Mouse (Mus musculus) limb, embryonic 15.5 days (tissue): ENCODE results near the gene Rap1a. TPM values are rescaled to one million over a fixed set of nuclear protein-coding genes. Genes with fewer than 3 reads are reported as not detected.

ENCODE experiments used
- ATAC-seq: fragments of 200-750 bp; cut with Nextera tagmentation; 2 replicates; pipeline ENCODE4 v1.8.0; 2017; ENCODE audit warnings: low read depth, moderate TSS enrichment; ENCODE audit not compliant: insufficient number of reproducible peaks, low FRiP score, low TSS enrichment
- H3K27ac ChIP-seq: fragments of 300-500 bp; sonication (generic); 2 replicates; pipeline ENCODE4 v1.5.1; 2015; ENCODE audit warnings: moderate library complexity, mild to moderate bottlenecking, inconsistent platforms
- H3K27me3 ChIP-seq: fragments of 300-500 bp; sonication (generic); 2 replicates; pipeline ENCODE4 v1.6.1; 2015; ENCODE audit warnings: inconsistent platforms
- H3K36me3 ChIP-seq: fragments of 300-500 bp; sonication (generic); 2 replicates; pipeline ENCODE4 v1.6.1; 2015; ENCODE audit warnings: inconsistent platforms
- H3K4me1 ChIP-seq: fragments of 300-500 bp; sonication (generic); 2 replicates; pipeline ENCODE4 v1.6.1; 2015; ENCODE audit warnings: inconsistent platforms
- H3K4me2 ChIP-seq: fragments of 300-500 bp; sonication (generic); 2 replicates; pipeline ENCODE4 v1.6.1; 2015; ENCODE audit warnings: mild to moderate bottlenecking, inconsistent platforms
- H3K4me3 ChIP-seq: fragments of 300-500 bp; sonication (generic); 2 replicates; pipeline ENCODE4 v1.5.1; 2015; ENCODE audit warnings: mild to moderate bottlenecking, inconsistent platforms
- H3K9ac ChIP-seq: fragments of 300-500 bp; sonication (generic); 2 replicates; pipeline ENCODE4 v1.6.1; 2015; ENCODE audit warnings: inconsistent platforms
- H3K9me3 ChIP-seq: fragments of 300-500 bp; sonication (generic); 2 replicates; pipeline ENCODE4 v1.6.1; 2016; ENCODE audit warnings: inconsistent platforms
- WGBS: fragments of 180-500 bp; shearing (Covaris S2); methylation state at CpG from one replicate; pipeline ENCODE4 v1.1.7; 2015; 5-methylcytosine and 5-hydroxymethylcytosine counted together
- polyA plus RNA-seq: library from polyadenylated mRNA; unstranded; fragments of >200 nt; fragmentation: Nextera tagmentation; extraction: Ambion mirVana; gene quantifications from 2 replicates; pipeline ENCODE4 v1.2.1, GENCODE M21; 2015

The Rap1a gene
- 100 and 106 TPM in 2 replicates for polyA plus RNA-seq

- Histone ChIP-seq H3K9ac (peak within 1 kb of the TSS; percentile 87), H3K4me2 (peak within 1 kb of the TSS; percentile 70), H3K9me3 (no peaks in the 10 kb centered on the region), H3K36me3 (no peaks in the 10 kb centered on the region), H3K4me3 (peak within 1 kb of the TSS; percentile 91), H3K27ac (peak within 1 kb of the TSS; percentile 89), H3K27me3 (no peaks in the 10 kb centered on the region), H3K4me1 (peaks cover 18% of the 10 kb centered on the region)
- WGBS = 20% methylated on average over 41 of the region's 50 CpGs
- peak; percentile 82 for ATAC-seq
Observed at GRCm38 (mm10) chr3:105801191-105802166, at the start of gene Rap1a. Rap1a (minus strand) TSS chr3:105801336.

- H3K9me3 ChIP-seq = no peaks in the 10 kb centered on the region
- H3K4me2 ChIP-seq = no peak overlapping the region
- ATAC-seq = no peak
- H3K4me3 ChIP-seq = no peak overlapping the region
- H3K27ac ChIP-seq = no peak overlapping the region
- H3K27me3 ChIP-seq = no peaks in the 10 kb centered on the region
- WGBS = 56% methylated on average over 7 of the region's 7 CpGs
- peaks cover 6% of the 10 kb centered on the region for H3K4me1 ChIP-seq
- H3K36me3 ChIP-seq = no peaks in the 10 kb centered on the region
- no peak overlapping the region for H3K9ac ChIP-seq
Observed at GRCm38 (mm10) chr3:105846294-105847069, 45.3 kb upstream of the Rap1a start.

GRCm38 (mm10) chr3:105839836-105840235 lies 38.7 kb upstream of the Rap1a start:
- Histone ChIP-seq H3K27ac (no peak overlapping the region), H3K36me3 (no peaks in the 10 kb centered on the region), H3K27me3 (no peaks in the 10 kb centered on the region), H3K4me2 (no peak overlapping the region), H3K4me3 (no peak overlapping the region), H3K9me3 (no peaks in the 10 kb centered on the region), H3K4me1 (no peaks in the 10 kb centered on the region), H3K9ac (no peak overlapping the region)
- ATAC-seq = no peak
- WGBS = 80% methylated on average over 4 of the region's 4 CpGs

- Histone ChIP-seq H3K9ac (no peak overlapping the region), H3K4me3 (no peak overlapping the region), H3K36me3 (no peaks in the 10 kb centered on the region), H3K27ac (no peak overlapping the region), H3K4me2 (no peak overlapping the region), H3K27me3 (no peaks in the 10 kb centered on the region), H3K4me1 (no peaks in the 10 kb centered on the region), H3K9me3 (no peaks in the 10 kb centered on the region)
- WGBS = 81% methylated on average over 3 of the region's 3 CpGs
- no peak for ATAC-seq
Observed at GRCm38 (mm10) chr3:105838655-105839054, 37.5 kb upstream of the Rap1a start.

- 80% methylated on average over 3 of the region's 3 CpGs for WGBS
- H3K27ac ChIP-seq = no peak overlapping the region
- no peaks in the 10 kb centered on the region for H3K36me3 ChIP-seq
- no peak overlapping the region for H3K4me3 ChIP-seq
- no peaks in the 10 kb centered on the region for H3K9me3 ChIP-seq
- H3K27me3 ChIP-seq = no peaks in the 10 kb centered on the region
- no peak overlapping the region for H3K4me2 ChIP-seq
- H3K4me1 ChIP-seq = no peaks in the 10 kb centered on the region
- H3K9ac ChIP-seq = no peak overlapping the region
- no peak for ATAC-seq
Observed at GRCm38 (mm10) chr3:105836883-105837282, 35.7 kb upstream of the Rap1a start.

GRCm38 (mm10) chr3:105835875-105836274 lies 34.7 kb upstream of the Rap1a start:
- H3K9me3 ChIP-seq = no peaks in the 10 kb centered on the region
- whole genome bisulfite sequencing = 78% methylated on average over 3 of the region's 3 CpGs
- H3K4me3 ChIP-seq = no peak overlapping the region
- no peaks in the 10 kb centered on the region for H3K4me1 ChIP-seq
- no peaks in the 10 kb centered on the region for H3K27me3 ChIP-seq
- no peak overlapping the region for H3K27ac ChIP-seq
- no peaks in the 10 kb centered on the region for H3K36me3 ChIP-seq
- no peak overlapping the region for H3K4me2 ChIP-seq
- no peak overlapping the region for H3K9ac ChIP-seq
- ATAC-seq = no peak

GRCm38 (mm10) chr3:105831584-105831983 lies 30.4 kb upstream of the Rap1a start:
- WGBS = 91% methylated on average over 3 of the region's 3 CpGs
- Histone ChIP-seq H3K4me3 (no peak overlapping the region), H3K27ac (no peak overlapping the region), H3K27me3 (no peaks in the 10 kb centered on the region), H3K9me3 (no peaks in the 10 kb centered on the region), H3K9ac (no peak overlapping the region), H3K4me2 (no peak overlapping the region), H3K36me3 (no peaks in the 10 kb centered on the region), H3K4me1 (no peaks in the 10 kb centered on the region)
- no peak for ATAC-seq

GRCm38 (mm10) chr3:105825501-105826161 lies 24.5 kb upstream of the Rap1a start:
- Histone ChIP-seq H3K4me2 (no peak overlapping the region), H3K4me1 (no peaks in the 10 kb centered on the region), H3K36me3 (no peaks in the 10 kb centered on the region), H3K9me3 (no peaks in the 10 kb centered on the region), H3K27ac (no peak overlapping the region), H3K4me3 (no peak overlapping the region), H3K9ac (no peak overlapping the region), H3K27me3 (no peaks in the 10 kb centered on the region)
- WGBS = 46% methylated on average over 7 of the region's 7 CpGs
- ATAC-seq = 0 out of 2 replicates have a peak, but pooled peaks have one; percentile 30

GRCm38 (mm10) chr3:105824704-105825103 lies 23.6 kb upstream of the Rap1a start:
- WGBS = 57% methylated on average over 2 of the region's 2 CpGs
- H3K27ac ChIP-seq = no peak overlapping the region
- no peak overlapping the region for H3K4me3 ChIP-seq
- no peak for ATAC-seq
- no peaks in the 10 kb centered on the region for H3K9me3 ChIP-seq
- H3K36me3 ChIP-seq = no peaks in the 10 kb centered on the region
- no peak overlapping the region for H3K9ac ChIP-seq
- H3K4me2 ChIP-seq = no peak overlapping the region
- H3K4me1 ChIP-seq = no peaks in the 10 kb centered on the region
- no peaks in the 10 kb centered on the region for H3K27me3 ChIP-seq

- no peak for ATAC-seq
- Histone ChIP-seq H3K9me3 (no peaks in the 10 kb centered on the region), H3K9ac (no peak overlapping the region), H3K4me1 (no peaks in the 10 kb centered on the region), H3K27ac (no peak overlapping the region), H3K4me3 (no peak overlapping the region), H3K36me3 (no peaks in the 10 kb centered on the region), H3K4me2 (no peak overlapping the region), H3K27me3 (no peaks in the 10 kb centered on the region)
- WGBS = 42% methylated on average over 5 of the region's 5 CpGs
Observed at GRCm38 (mm10) chr3:105824103-105824502, 23.0 kb upstream of the Rap1a start.

GRCm38 (mm10) chr3:105823609-105824008 lies 22.5 kb upstream of the Rap1a start:
- Histone ChIP-seq H3K4me1 (no peaks in the 10 kb centered on the region), H3K4me3 (no peak overlapping the region), H3K4me2 (no peak overlapping the region), H3K36me3 (no peaks in the 10 kb centered on the region), H3K27me3 (no peaks in the 10 kb centered on the region), H3K9ac (no peak overlapping the region), H3K9me3 (no peaks in the 10 kb centered on the region), H3K27ac (no peak overlapping the region)
- ATAC-seq = no peak
